Mouse (Mus musculus) olfactory bulb, adult 2 months (tissue): ENCODE data around the gene Slc35d2. TPM values are rescaled to one million over a fixed set of nuclear protein-coding genes. Genes with fewer than 3 reads are reported as not detected.
A peak's percentile ranks its signal among the peaks of the same experiment; 100 is the strongest.

Experiments
- H3K27ac ChIP-seq: fragments of 200-500 bp; 2 replicates; pipeline ENCODE4 v1.5.1; 2012; ENCODE audit warnings: low read depth, low read length; ENCODE audit not compliant: insufficient read depth
- H3K4me1 ChIP-seq: fragments of 200-500 bp; 2 replicates; pipeline ENCODE4 v1.6.1; 2012; ENCODE audit warnings: low read length; ENCODE audit not compliant: control insufficient read depth, insufficient read depth
- H3K4me3 ChIP-seq: fragments of 200-500 bp; 2 replicates; pipeline ENCODE4 v1.5.1; 2012; ENCODE audit warnings: mild to moderate bottlenecking, low read depth, low read length, moderate library complexity; ENCODE audit not compliant: insufficient read depth
- CTCF ChIP-seq: fragments of 200-500 bp; IDR thresholded peaks from 2 replicates; pipeline ENCODE4 v1.5.1; 2012; ENCODE audit warnings: low read depth, mild to moderate bottlenecking, low read length, moderate library complexity; ENCODE audit not compliant: insufficient read depth
- POLR2A ChIP-seq: fragments of 200-500 bp; IDR thresholded peaks from 2 replicates; pipeline ENCODE4 v1.6.1; 2012; ENCODE audit warnings: mild to moderate bottlenecking, low read depth, low read length, moderate library complexity; ENCODE audit not compliant: insufficient read depth
- WGBS: fragments of 180-500 bp; shearing (Covaris S2); methylation state at CpG from one replicate; pipeline ENCODE4 v1.1.7; 2018; 5-methylcytosine and 5-hydroxymethylcytosine counted together
- polyA plus RNA-seq: library from polyadenylated mRNA; stranded (reverse); fragments of >200 nt; gene quantifications from 2 replicates; pipeline ENCODE4 v1.2.4, GENCODE M21; 2012; ENCODE audit warnings: low replicate concordance; ENCODE audit not compliant: missing spikeins, insufficient read depth, insufficient read length

Gene Slc35d2
- polyA plus RNA-seq, result not detected in 2 replicates

DNA sequence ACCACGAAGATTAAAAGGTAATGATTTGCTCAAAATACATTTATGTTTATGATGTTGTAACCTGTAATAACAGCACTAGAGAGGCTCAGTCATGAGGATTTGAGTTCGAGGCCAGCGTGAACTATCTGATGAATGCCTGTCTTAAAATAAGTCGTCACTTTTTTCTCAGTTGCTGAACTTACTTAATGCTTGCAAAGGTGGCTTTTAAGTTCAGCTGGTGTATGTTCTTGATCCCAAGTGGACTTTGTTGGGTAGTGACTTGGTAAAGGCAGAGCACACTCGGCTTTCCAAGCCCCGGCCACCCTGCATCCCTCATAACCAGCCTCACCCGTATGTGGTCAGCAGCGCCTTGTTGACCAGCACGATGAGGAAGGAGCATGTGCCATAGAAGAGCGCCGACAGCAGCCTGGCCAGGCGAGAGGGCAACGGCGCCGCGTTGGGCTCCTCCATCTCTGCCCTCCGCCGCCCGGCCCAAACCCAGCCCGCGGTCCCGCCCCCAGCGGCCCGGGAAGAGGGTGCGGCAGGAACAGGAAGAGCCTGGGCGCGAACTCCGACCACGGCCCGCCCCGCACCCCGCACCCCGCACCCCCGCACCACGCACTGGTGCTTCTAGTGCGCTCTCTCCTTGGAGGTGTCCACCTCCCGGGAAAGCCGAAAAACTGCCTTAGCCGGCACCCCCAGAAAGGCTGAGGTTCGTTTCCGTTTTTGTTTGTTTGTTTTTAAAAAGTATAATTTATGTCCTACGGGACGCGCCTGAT lies at the start of gene Slc35d2:
Slc35d2 (minus strand) TSS at position 511 of the 758 bp plus-strand sequence.
- H3K4me3 ChIP-seq, result peak within 1 kb of the TSS; percentile 46
- H3K27ac ChIP-seq, result no peak within 1 kb of the TSS
- peaks cover 3% of the 10 kb centered on the region; the same call in 1 of the 2 replicates for H3K4me1 ChIP-seq
- no peak for TF ChIP-seq CTCF
- no peak for TF ChIP-seq POLR2A
- WGBS, result 8% methylated on average over 44 of the region's 44 CpGs

GRCm38 (mm10) chr13:64178000-64178399 lies 48.8 kb upstream of the Slc35d2 start:
- no peak overlapping the region for H3K27ac ChIP-seq
- TF ChIP-seq POLR2A (no peak), CTCF (no peak)
- no peak overlapping the region for H3K4me3 ChIP-seq
- H3K4me1 ChIP-seq, result no peaks in the 10 kb centered on the region
- 83% methylated on average over 7 of the region's 7 CpGs for WGBS

DNA sequence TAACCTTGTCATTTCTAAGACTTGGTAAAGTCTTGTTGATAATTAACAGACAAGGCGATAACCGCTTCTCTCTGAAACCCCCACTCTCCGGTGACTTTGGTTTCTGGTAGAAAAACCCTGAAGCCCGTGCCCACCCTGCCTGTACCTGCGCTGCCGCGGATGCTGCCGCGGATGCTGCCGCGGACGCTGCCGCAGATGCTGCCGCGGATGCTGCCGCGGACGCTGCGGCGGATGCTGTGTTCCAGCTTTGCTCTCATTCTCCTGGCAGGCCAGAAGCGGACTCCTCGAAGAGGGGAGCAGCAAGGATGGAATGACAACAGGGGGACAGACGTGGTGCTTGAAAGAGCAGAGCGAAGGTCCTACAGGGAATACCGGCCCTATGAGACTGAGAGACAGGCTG lies 40.6 kb upstream of the Slc35d2 start:
- TF ChIP-seq CTCF (no peak), POLR2A (no peak)
- H3K4me1 ChIP-seq, result no peaks in the 10 kb centered on the region
- no peak overlapping the region for H3K4me3 ChIP-seq
- no peak overlapping the region for H3K27ac ChIP-seq
- WGBS, result 99% methylated on average over 25 of the region's 25 CpGs

DNA sequence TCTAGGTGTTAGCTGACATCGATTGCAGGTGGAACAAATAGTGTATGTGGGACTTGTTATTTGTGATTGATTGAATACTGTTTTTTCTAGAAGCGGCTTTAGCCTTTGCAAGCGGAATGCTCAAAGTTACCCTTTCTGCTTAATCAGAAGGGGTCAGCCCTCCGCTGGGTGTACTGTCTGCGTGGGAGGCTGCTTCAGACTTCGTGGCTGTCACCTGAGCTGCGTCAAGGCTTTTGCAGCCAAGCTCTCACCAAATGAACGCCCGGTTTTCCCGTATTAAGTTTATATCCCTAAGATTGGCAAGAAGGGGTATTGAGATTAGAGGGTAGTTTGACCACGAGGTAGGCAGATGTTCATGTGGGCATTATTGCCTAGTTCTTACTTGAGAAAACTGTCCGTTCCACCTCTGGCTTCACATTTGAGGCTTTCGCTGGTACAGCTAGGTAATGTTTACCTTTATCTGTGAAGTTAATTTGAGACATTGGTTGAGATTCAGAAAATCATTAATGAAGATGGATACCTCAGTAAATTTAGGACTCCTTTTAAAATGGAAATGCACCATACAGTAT lies 34.1 kb upstream of the Slc35d2 start:
- Histone ChIP-seq H3K4me1 (peaks cover 4% of the 10 kb centered on the region; the same call in 1 of the 2 replicates), H3K4me3 (peak overlapping the region; percentile 94), H3K27ac (peak overlapping the region; percentile 72; the same call in 1 of the 2 replicates)
- WGBS, result 37% methylated on average over 13 of the region's 13 CpGs
- no peak for TF ChIP-seq POLR2A
- TF ChIP-seq CTCF, result no peak

DNA sequence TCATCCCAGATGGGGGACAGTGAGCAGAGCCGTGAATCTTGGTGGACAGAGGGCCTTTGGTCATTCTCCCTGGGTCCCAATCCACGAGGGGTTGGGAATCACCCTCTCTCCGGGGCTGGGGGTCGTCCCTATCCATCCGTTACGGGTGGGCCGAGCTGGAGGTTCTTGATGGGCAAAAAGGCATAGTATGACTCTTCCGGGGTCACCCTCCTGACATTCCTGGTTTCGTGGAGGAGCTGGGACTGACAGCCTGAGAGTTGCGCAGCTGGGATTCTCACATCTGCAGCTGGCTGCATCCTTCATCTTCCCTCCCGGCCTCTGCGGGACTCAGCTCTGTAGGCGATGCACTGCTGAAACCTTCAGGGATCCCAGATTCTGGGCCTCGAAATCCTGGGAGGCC lies 33.5 kb upstream of the Slc35d2 start:
- TF ChIP-seq CTCF, result no peak
- no peak for TF ChIP-seq POLR2A
- peak overlapping the region; percentile 94 for H3K4me3 ChIP-seq
- peaks cover 4% of the 10 kb centered on the region; the same call in 1 of the 2 replicates for H3K4me1 ChIP-seq
- peak overlapping the region; percentile 72; the same call in 1 of the 2 replicates for H3K27ac ChIP-seq
- under 1% methylated on average over 14 of the region's 14 CpGs for WGBS

GRCm38 (mm10) chr13:64161916-64162611 lies 32.9 kb upstream of the Slc35d2 start:
- H3K27ac ChIP-seq, result peak overlapping the region; percentile 72
- TF ChIP-seq CTCF, result no peak
- peak; percentile 85 for TF ChIP-seq POLR2A
- H3K4me1 ChIP-seq, result peaks cover 4% of the 10 kb centered on the region; the same call in 1 of the 2 replicates
- peak overlapping the region; percentile 94 for H3K4me3 ChIP-seq
- under 1% methylated on average over 71 of the region's 71 CpGs for WGBS

- peak within 1 kb of the TSS; percentile 72 for H3K27ac ChIP-seq
- H3K4me1 ChIP-seq, result peaks cover 4% of the 10 kb centered on the region; the same call in 1 of the 2 replicates
- peak within 1 kb of the TSS; percentile 94 for H3K4me3 ChIP-seq
- no peak for TF ChIP-seq CTCF
- TF ChIP-seq POLR2A, result no peak
- under 1% methylated on average over 29 of the region's 31 CpGs for WGBS
Measured at GRCm38 (mm10) chr13:64161548-64161915, 32.4 kb upstream of the Slc35d2 start, which contains the start of gene Habp4. Gene Habp4 (plus strand): TSS chr13:64161824.

GRCm38 (mm10) chr13:64156966-64157365 lies 27.8 kb upstream of the Slc35d2 start:
- peaks cover 7% of the 10 kb centered on the region for H3K4me1 ChIP-seq
- no peak overlapping the region for H3K4me3 ChIP-seq
- H3K27ac ChIP-seq, result no peak overlapping the region
- TF ChIP-seq CTCF, result no peak
- no peak for TF ChIP-seq POLR2A
